Mouse (Mus musculus): Measurements from ENCODE around the gene Ms4a4c.
"Not testable (repeated sequence)": the region's sequence is repeated elsewhere in the genome, so short reads cannot be mapped to it uniquely, and the experiment has no call there.

Gene Ms4a4c

GRCm38 (mm10) chr19:11404527-11404926 is at the start of gene Ms4a4c:
Gene Ms4a4c (plus strand): TSS chr19:11404770.
- DNase-seq: no peak

GRCm38 (mm10) chr19:11355730-11356129 is 48.8 kb upstream of the Ms4a4c start:
- DNase-seq: no peak

- DNase-seq: no peak
Observed at GRCm38 (mm10) chr19:11360106-11360505, 44.5 kb upstream of the Ms4a4c start.

GRCm38 (mm10) chr19:11362002-11362401 is 42.6 kb upstream of the Ms4a4c start:
- no peak for DNase-seq

GRCm38 (mm10) chr19:11368310-11368709 is 36.3 kb upstream of the Ms4a4c start:
- no peak for DNase-seq

GRCm38 (mm10) chr19:11371181-11371580 is 33.4 kb upstream of the Ms4a4c start:
- no peak for DNase-seq

- no peak for DNase-seq
Observed at GRCm38 (mm10) chr19:11375273-11375672, 29.3 kb upstream of the Ms4a4c start, which contains the start of gene Ms4a4a. Gene Ms4a4a (plus strand): TSS chr19:11375523.

- DNase-seq: no peak
Observed at GRCm38 (mm10) chr19:11376399-11376798, 28.2 kb upstream of the Ms4a4c start.

GRCm38 (mm10) chr19:11387109-11387508 is 17.5 kb upstream of the Ms4a4c start:
- DNase-seq: no peak

GRCm38 (mm10) chr19:11387685-11388084 is 16.9 kb upstream of the Ms4a4c start:
- DNase-seq: no peak

- DNase-seq: no peak
Observed at GRCm38 (mm10) chr19:11388949-11389348, 15.6 kb upstream of the Ms4a4c start.

- DNase-seq: no peak
Observed at GRCm38 (mm10) chr19:11395769-11396168, 8.8 kb upstream of the Ms4a4c start.

- no peak for DNase-seq
Observed at GRCm38 (mm10) chr19:11407428-11407827, 2.9 kb downstream of the Ms4a4c start.

GRCm38 (mm10) chr19:11408591-11408990 is 4.0 kb downstream of the Ms4a4c start:
- no peak for DNase-seq

- DNase-seq: no peak
Observed at GRCm38 (mm10) chr19:11411640-11412039, 7.1 kb downstream of the Ms4a4c start.

- DNase-seq: no peak
Observed at GRCm38 (mm10) chr19:11414084-11414483, 9.5 kb downstream of the Ms4a4c start.

- DNase-seq: no peak
Observed at GRCm38 (mm10) chr19:11415581-11415980, 11.0 kb downstream of the Ms4a4c start.

- not testable (repeated sequence) for DNase-seq
Observed at GRCm38 (mm10) chr19:11418865-11419264, 14.3 kb downstream of the Ms4a4c start.

GRCm38 (mm10) chr19:11431209-11431608 is 26.6 kb downstream of the Ms4a4c start:
- DNase-seq: not testable (repeated sequence)

GRCm38 (mm10) chr19:11435058-11435834 is 30.7 kb downstream of the Ms4a4c start:
- DNase-seq: no peak

GRCm38 (mm10) chr19:11443338-11443737 is 38.8 kb downstream of the Ms4a4c start, which contains the start of gene Ms4a4b:
Gene Ms4a4b (plus strand): TSS chr19:11443553.
- DNase-seq: no peak

GRCm38 (mm10) chr19:11443964-11444363 is 39.4 kb downstream of the Ms4a4c start:
- DNase-seq: no peak

- no peak for DNase-seq
Observed at GRCm38 (mm10) chr19:11447238-11447637, 42.7 kb downstream of the Ms4a4c start.

- not testable (repeated sequence) for DNase-seq
Observed at GRCm38 (mm10) chr19:11459041-11459440, 54.5 kb downstream of the Ms4a4c start.

- not testable (repeated sequence) for DNase-seq
Observed at GRCm38 (mm10) chr19:11464795-11465194, 60.2 kb downstream of the Ms4a4c start.

Data from cerebellum, adult 8-10 months (tissue).